Mouse (Mus musculus) midbrain, embryonic 14.5 days (tissue): ENCODE measurements around the gene Rgs8. TPM values are rescaled to one million over a fixed set of nuclear protein-coding genes. Genes with fewer than 3 reads are reported as not detected.
A peak's percentile ranks its signal among the peaks of the same experiment; 100 is the strongest.

Experiments used
- ATAC-seq: fragments of 200-750 bp; cut with Nextera tagmentation; 2 replicates; pipeline ENCODE4 v1.8.0; 2017; ENCODE audit warnings: moderate number of reproducible peaks, moderate library complexity; ENCODE audit not compliant: low FRiP score, low TSS enrichment
- DNase-seq: peaks from one replicate; pipeline ENCODE4 v3.0.0-alpha.2; 2015
- H3K27ac ChIP-seq: fragments of 300-500 bp; sonication (generic); replicated peaks from 2 replicates; pipeline ENCODE4 v1.5.1; 2014; ENCODE audit warnings: mild to moderate bottlenecking, low read depth, low read length, moderate library complexity
- H3K27me3 ChIP-seq: fragments of 300-500 bp; sonication (generic); 2 replicates; pipeline ENCODE4 v1.6.1; 2014; ENCODE audit warnings: low read length, control low read depth, mixed read lengths; ENCODE audit not compliant: control insufficient read depth, insufficient read depth
- H3K36me3 ChIP-seq: fragments of 300-500 bp; sonication (generic); 2 replicates; pipeline ENCODE4 v1.6.1; 2014; ENCODE audit warnings: low read length, control low read depth; ENCODE audit not compliant: control insufficient read depth, insufficient read depth
- H3K4me1 ChIP-seq: fragments of 300-500 bp; sonication (generic); 2 replicates; pipeline ENCODE4 v1.6.1; 2014; ENCODE audit warnings: mild to moderate bottlenecking, antibody characterized with exemption, low read length, control low read depth; ENCODE audit not compliant: control insufficient read depth, insufficient read depth
- H3K4me2 ChIP-seq: fragments of 300-500 bp; sonication (generic); 2 replicates; pipeline ENCODE4 v1.6.1; 2014; ENCODE audit warnings: mild to moderate bottlenecking, low read length, moderate library complexity
- H3K4me3 ChIP-seq: fragments of 300-500 bp; sonication (generic); replicated peaks from 2 replicates; pipeline ENCODE4 v1.5.1; 2014; ENCODE audit warnings: low read depth, low read length
- H3K9ac ChIP-seq: fragments of 300-500 bp; sonication (generic); replicated peaks from 2 replicates; pipeline ENCODE4 v1.6.1; 2014; ENCODE audit warnings: mild to moderate bottlenecking, low read length, moderate library complexity
- H3K9me3 ChIP-seq: fragments of 300-500 bp; sonication (generic); 2 replicates; pipeline ENCODE4 v1.6.1; 2016; ENCODE audit warnings: low read length, control low read depth, mixed read lengths; ENCODE audit not compliant: control insufficient read depth
- WGBS: fragments of 180-500 bp; shearing (Covaris S2); extraction: QIAGEN DNeasy Blood & Tissue Kit; methylation state at CpG from one replicate; pipeline ENCODE4 v1.1.7; 2014; 5-methylcytosine and 5-hydroxymethylcytosine counted together
- polyA plus RNA-seq: library from polyadenylated mRNA; unstranded; fragments of >200 nt; fragmentation: Nextera tagmentation; extraction: Ambion mirVana; gene quantifications from 2 replicates; pipeline ENCODE4 v1.2.1, GENCODE M21; 2014

Gene Rgs8
- polyA plus RNA-seq, 1 experiment from 2014 or later, result 30.4 TPM

DNA sequence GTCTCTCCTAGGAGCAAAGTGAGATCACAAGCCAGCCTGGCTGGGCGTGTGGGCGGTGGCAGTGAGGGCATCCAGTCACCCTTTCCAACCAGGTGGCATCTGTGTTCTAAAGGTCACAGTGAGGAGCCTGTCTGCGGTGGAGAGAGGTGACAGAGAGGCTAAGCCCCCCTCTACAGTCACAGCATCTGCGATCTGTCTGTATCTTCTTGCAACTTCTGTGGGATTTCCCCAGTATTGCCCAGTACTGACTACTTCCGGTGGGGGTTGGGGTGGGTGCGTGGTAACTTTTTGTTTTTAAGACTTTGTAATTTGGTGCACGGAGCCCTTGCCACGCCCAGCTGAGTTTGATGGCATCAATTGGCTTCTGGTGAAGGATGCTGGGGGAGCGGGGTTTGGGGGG is 70.6 kb downstream of the Rgs8 start:
- H3K27ac ChIP-seq, result no peak overlapping the region
- no peak overlapping the region for H3K4me3 ChIP-seq
- no peak overlapping the region for H3K4me2 ChIP-seq
- no peak overlapping the region for H3K9ac ChIP-seq
- no peaks in the 10 kb centered on the region for H3K4me1 ChIP-seq
- H3K27me3 ChIP-seq, result no peaks in the 10 kb centered on the region
- no peak for ATAC-seq
- H3K9me3 ChIP-seq, result no peaks in the 10 kb centered on the region
- no peaks in the 10 kb centered on the region for H3K36me3 ChIP-seq
- no peak for DNase-seq
- 84% methylated on average over 9 of the region's 9 CpGs for WGBS

GRCm38 (mm10) chr1:153726636-153727035 is 73.8 kb downstream of the Rgs8 start:
- Histone ChIP-seq H3K9ac (no peak overlapping the region), H3K36me3 (no peaks in the 10 kb centered on the region), H3K4me2 (no peak overlapping the region), H3K9me3 (no peaks in the 10 kb centered on the region), H3K27ac (no peak overlapping the region), H3K4me3 (no peak overlapping the region), H3K4me1 (no peaks in the 10 kb centered on the region), H3K27me3 (no peaks in the 10 kb centered on the region)
- WGBS, result 76% methylated on average over 16 of the region's 16 CpGs
- no peak for ATAC-seq
- DNase-seq, result peak; percentile 40

GRCm38 (mm10) chr1:153729806-153730205 is 77.0 kb downstream of the Rgs8 start:
- no peak for ATAC-seq

DNA sequence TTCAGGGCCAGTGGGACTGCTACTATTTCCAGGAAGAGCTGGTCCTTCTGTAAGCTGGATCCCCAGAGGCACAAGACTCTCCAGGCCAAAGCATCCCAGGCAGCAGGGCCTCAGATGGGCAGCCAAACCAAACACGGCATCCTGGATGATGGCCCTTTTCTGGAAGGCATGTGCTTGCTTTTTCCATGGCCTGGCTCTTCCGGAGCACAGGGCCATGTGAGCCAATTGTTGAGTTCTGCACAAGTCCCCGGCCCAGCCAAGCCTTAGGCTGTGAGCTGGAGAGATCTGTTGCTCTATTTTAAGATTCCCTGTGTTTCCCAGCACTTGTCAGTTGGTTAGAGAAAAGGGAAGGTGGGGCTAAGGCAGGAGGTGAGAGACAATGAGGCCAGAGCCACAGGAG is 77.8 kb downstream of the Rgs8 start:
- no peak overlapping the region for H3K27ac ChIP-seq
- no peaks in the 10 kb centered on the region for H3K27me3 ChIP-seq
- ATAC-seq (no peak), DNase-seq (no peak)
- H3K36me3 ChIP-seq, result no peaks in the 10 kb centered on the region
- peaks cover 10% of the 10 kb centered on the region; the same call in 1 of the 2 replicates for H3K4me1 ChIP-seq
- no peak overlapping the region for H3K4me2 ChIP-seq
- H3K9me3 ChIP-seq, result no peaks in the 10 kb centered on the region
- 62% methylated on average over 3 of the region's 3 CpGs for WGBS
- H3K4me3 ChIP-seq, result no peak overlapping the region
- no peak overlapping the region for H3K9ac ChIP-seq

More at GRCm38 (mm10) chr1:153729806-153730205, 77.0 kb downstream of the Rgs8 start:
- Histone ChIP-seq H3K27me3 (no peaks in the 10 kb centered on the region), H3K4me2 (no peak overlapping the region), H3K4me1 (peaks cover 10% of the 10 kb centered on the region; the same call in 1 of the 2 replicates), H3K9ac (no peak overlapping the region; the same call in 1 of the 2 replicates), H3K9me3 (no peaks in the 10 kb centered on the region), H3K27ac (no peak overlapping the region), H3K36me3 (no peaks in the 10 kb centered on the region), H3K4me3 (no peak overlapping the region)
- 70% methylated on average over 2 of the region's 2 CpGs for WGBS
- DNase-seq, result no peak

DNA sequence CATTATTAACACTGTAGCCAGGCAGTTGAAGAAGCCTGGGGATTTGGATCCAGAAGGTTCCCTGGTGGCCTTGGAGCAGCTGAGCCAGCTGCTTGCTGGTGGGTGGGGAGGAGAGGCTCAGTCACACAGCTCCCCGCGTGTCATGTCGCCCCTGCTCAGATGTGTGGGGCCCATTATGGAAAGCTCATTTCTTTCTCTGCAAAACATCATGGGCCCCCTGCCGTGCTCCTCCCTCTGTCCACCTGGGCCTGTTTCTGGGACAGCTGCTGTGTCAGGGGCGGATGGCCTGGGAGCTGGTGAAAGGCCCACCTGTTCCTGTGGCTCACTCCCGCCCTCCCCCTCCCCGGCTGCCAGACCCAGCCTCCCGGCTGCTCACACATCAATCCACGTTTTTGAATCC is 80.4 kb downstream of the Rgs8 start:
- no peaks in the 10 kb centered on the region for H3K36me3 ChIP-seq
- H3K9ac ChIP-seq, result no peak overlapping the region
- H3K4me1 ChIP-seq, result peaks cover 29% of the 10 kb centered on the region
- H3K4me3 ChIP-seq, result no peak overlapping the region
- ATAC-seq (no peak), DNase-seq (peak; percentile 31)
- H3K4me2 ChIP-seq, result no peak overlapping the region
- 32% methylated on average over 9 of the region's 9 CpGs for WGBS
- H3K27me3 ChIP-seq, result no peaks in the 10 kb centered on the region; the same call in 1 of the 2 replicates
- no peaks in the 10 kb centered on the region for H3K9me3 ChIP-seq
- no peak overlapping the region for H3K27ac ChIP-seq

DNA sequence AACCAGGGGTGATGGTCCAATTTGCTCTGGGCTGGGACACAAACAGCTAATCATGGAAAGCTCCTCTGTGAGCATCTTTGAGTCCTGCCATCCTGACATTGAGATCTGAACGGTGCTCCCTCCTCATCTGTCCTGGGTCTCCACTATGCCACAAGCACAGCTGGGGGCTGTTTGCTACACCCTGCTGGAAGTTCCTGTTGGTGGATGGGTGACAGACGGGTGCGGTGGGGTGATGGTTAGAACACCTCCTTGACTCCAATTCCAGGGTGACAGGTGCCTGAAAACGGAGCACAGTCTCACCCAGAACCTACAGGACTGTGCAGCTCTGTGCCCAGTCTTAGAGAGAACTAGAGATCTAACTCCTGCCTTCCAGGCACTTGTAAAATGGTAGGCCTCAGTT is 82.0 kb downstream of the Rgs8 start:
- DNase-seq (no peak), ATAC-seq (no peak)
- Histone ChIP-seq H3K4me3 (no peak overlapping the region), H3K9me3 (no peaks in the 10 kb centered on the region), H3K4me1 (peaks cover 34% of the 10 kb centered on the region), H3K4me2 (no peak overlapping the region), H3K36me3 (no peaks in the 10 kb centered on the region), H3K27me3 (peaks cover 2% of the 10 kb centered on the region), H3K27ac (no peak overlapping the region), H3K9ac (no peak overlapping the region)
- WGBS, result 87% methylated on average over 4 of the region's 4 CpGs

- Histone ChIP-seq H3K9ac (no peak overlapping the region), H3K9me3 (no peaks in the 10 kb centered on the region), H3K36me3 (no peaks in the 10 kb centered on the region), H3K27ac (no peak overlapping the region), H3K4me1 (peaks cover 38% of the 10 kb centered on the region), H3K4me3 (no peak overlapping the region), H3K27me3 (peaks cover 2% of the 10 kb centered on the region), H3K4me2 (no peak overlapping the region)
- WGBS, result 75% methylated on average over 6 of the region's 6 CpGs
- ATAC-seq, result no peak
- DNase-seq, result no peak
Observed at GRCm38 (mm10) chr1:153736096-153736495, 83.3 kb downstream of the Rgs8 start.

DNA sequence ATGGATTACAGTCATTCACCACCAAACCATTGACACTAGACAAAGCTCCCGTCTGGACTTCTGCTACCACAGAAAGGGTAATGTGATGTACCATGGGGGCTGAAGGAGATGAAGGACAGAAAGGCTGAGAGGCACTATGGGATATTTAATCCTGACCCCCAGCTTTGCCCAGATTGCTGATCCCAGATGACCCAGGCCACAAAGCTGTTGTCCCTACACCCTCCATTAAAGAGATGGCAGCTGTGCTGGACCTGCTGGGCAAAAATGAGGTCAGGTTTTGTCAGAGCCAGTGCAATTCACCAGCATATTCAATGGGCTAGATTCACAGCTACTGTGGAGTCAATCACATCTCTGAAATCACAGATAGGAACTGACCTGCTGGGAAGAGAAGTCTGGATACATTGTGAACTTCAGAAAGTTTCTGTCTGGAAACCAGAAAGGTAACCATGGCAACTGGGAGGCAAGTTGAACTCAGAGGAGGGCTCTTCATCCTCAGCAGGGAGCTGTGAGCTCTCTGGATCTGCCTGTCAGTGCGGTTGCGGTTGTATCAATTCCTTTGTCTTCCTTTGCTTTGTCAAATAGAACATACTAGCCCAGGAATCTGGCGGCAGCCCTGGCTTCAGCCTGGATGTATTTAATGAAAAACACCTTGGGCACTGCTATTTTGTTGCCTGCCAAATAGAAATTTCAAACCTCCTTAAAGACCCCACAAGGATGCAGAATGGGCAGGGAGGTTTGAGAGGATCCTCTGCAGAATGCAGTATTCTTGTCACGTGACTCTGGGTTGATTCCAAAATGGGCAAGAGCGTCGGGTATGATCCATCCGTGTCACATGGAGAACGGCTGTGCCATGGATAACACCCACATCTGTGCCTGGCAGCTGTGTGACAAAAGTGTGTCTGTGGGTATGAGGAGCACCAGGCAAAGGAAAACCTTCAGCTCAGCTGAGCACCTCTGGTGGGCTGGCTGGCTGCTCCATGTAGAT is 84.6 kb downstream of the Rgs8 start:
- H3K36me3 ChIP-seq, result no peaks in the 10 kb centered on the region
- peak; percentile 85 for DNase-seq
- peaks cover 2% of the 10 kb centered on the region for H3K27me3 ChIP-seq
- WGBS, result 12% methylated on average over 9 of the region's 9 CpGs
- no peak for ATAC-seq
- peak overlapping the region; percentile 26; the same call in 1 of the 2 replicates for H3K9ac ChIP-seq
- H3K4me2 ChIP-seq, result peak overlapping the region; percentile 19
- peak overlapping the region; percentile 60 for H3K27ac ChIP-seq
- H3K9me3 ChIP-seq, result no peaks in the 10 kb centered on the region
- no peak overlapping the region for H3K4me3 ChIP-seq
- H3K4me1 ChIP-seq, result peaks cover 46% of the 10 kb centered on the region
